Mouse (Mus musculus) macrophage (primary cell): Measurements from ENCODE around the gene Mrnip. TPM values are rescaled to one million over a fixed set of nuclear protein-coding genes. Genes with fewer than 3 reads are reported as not detected.

Experiments used
- H3K27ac ChIP-seq: fragments of 350-480 bp; formaldehyde crosslinking; 2 replicates; pipeline ENCODE4 v1.9.0; 2021
- H3K36me3 ChIP-seq: fragments of 350-480 bp; formaldehyde crosslinking; 2 replicates; pipeline ENCODE4 v1.9.0; 2021; ENCODE audit errors: inconsistent target
- H3K4me3 ChIP-seq: fragments of 350-480 bp; formaldehyde crosslinking; 2 replicates; pipeline ENCODE4 v1.9.0; 2021; ENCODE audit errors: inconsistent target
- H3K79me2 ChIP-seq: fragments of 350-480 bp; formaldehyde crosslinking; 2 replicates; pipeline ENCODE4 v1.9.0; 2021; ENCODE audit errors: inconsistent target
- WGBS: methylation state at CpG from one replicate; pipeline ENCODE4 v1.1.7; 2026; ENCODE audit warnings: inconsistent platforms; ENCODE audit not compliant: missing documents; 5-methylcytosine and 5-hydroxymethylcytosine counted together
- polyA plus RNA-seq: library from polyadenylated mRNA; stranded (reverse); fragments of 250-400 nt; gene quantifications from 3 replicates; pipeline ENCODE4 v1.2.4, GENCODE M21; 2018; ENCODE audit warnings: inconsistent platforms

Gene Mrnip
- polyA plus RNA-seq, 1 experiment from 2014 or later, result 4.9 TPM

GRCm38 (mm10) chr11:50231411-50231810 is 57.2 kb downstream of the Mrnip start:
- no peak overlapping the region for H3K27ac ChIP-seq
- WGBS, result 43% methylated on average over 8 of the region's 8 CpGs
- peaks cover 42% of the 10 kb centered on the region for H3K36me3 ChIP-seq

GRCm38 (mm10) chr11:50233022-50233421 is 58.8 kb downstream of the Mrnip start:
- H3K36me3 ChIP-seq, result peaks cover 42% of the 10 kb centered on the region
- no peak overlapping the region for H3K27ac ChIP-seq
- no peak overlapping the region for H3K4me3 ChIP-seq
- peaks cover 28% of the 10 kb centered on the region for H3K79me2 ChIP-seq
- 63% methylated on average over 9 of the region's 13 CpGs for WGBS

More at GRCm38 (mm10) chr11:50231411-50231810, 57.2 kb downstream of the Mrnip start:
- Histone ChIP-seq H3K4me3 (no peak overlapping the region), H3K79me2 (peaks cover 44% of the 10 kb centered on the region)

- peaks cover 18% of the 10 kb centered on the region for H3K79me2 ChIP-seq
- no peak overlapping the region for H3K27ac ChIP-seq
- peaks cover 42% of the 10 kb centered on the region for H3K36me3 ChIP-seq
- WGBS, result 92% methylated on average over 11 of the region's 11 CpGs
- H3K4me3 ChIP-seq, result no peak overlapping the region
Observed at GRCm38 (mm10) chr11:50233993-50234392, 59.7 kb downstream of the Mrnip start.

- H3K27ac ChIP-seq, result no peak overlapping the region
- H3K36me3 ChIP-seq, result peaks cover 42% of the 10 kb centered on the region
- no peak overlapping the region for H3K4me3 ChIP-seq
- 98% methylated on average over 25 of the region's 25 CpGs for WGBS
- H3K79me2 ChIP-seq, result peaks cover 12% of the 10 kb centered on the region
Observed at GRCm38 (mm10) chr11:50234606-50235005, 60.4 kb downstream of the Mrnip start.

GRCm38 (mm10) chr11:50236540-50236936 is 62.3 kb downstream of the Mrnip start:
- Histone ChIP-seq H3K79me2 (no peaks in the 10 kb centered on the region), H3K27ac (0 out of 2 replicates have a peak overlapping the region, but pooled peaks have one; percentile 13)
- WGBS, result under 1% methylated on average over 22 of the region's 27 CpGs

GRCm38 (mm10) chr11:50236937-50237835 is 62.9 kb downstream of the Mrnip start:
- WGBS, result 8% methylated on average over 65 of the region's 66 CpGs
- Histone ChIP-seq H3K36me3 (peaks cover 28% of the 10 kb centered on the region), H3K27ac (peak overlapping the region; percentile 58; the same call in 1 of the 2 replicates), H3K79me2 (no peaks in the 10 kb centered on the region), H3K4me3 (peak overlapping the region; percentile 29)

More at GRCm38 (mm10) chr11:50236540-50236936, 62.3 kb downstream of the Mrnip start:
- Histone ChIP-seq H3K4me3 (peak overlapping the region; percentile 29), H3K36me3 (peaks cover 34% of the 10 kb centered on the region)

- Histone ChIP-seq H3K4me3 (peak within 1 kb of the TSS; percentile 29), H3K79me2 (no peaks in the 10 kb centered on the region), H3K36me3 (peaks cover 17% of the 10 kb centered on the region), H3K27ac (peak within 1 kb of the TSS; percentile 58)
- WGBS, result 5% methylated on average over 10 of the region's 10 CpGs
Observed at GRCm38 (mm10) chr11:50238324-50238723, 64.1 kb downstream of the Mrnip start, which contains the start of gene Ltc4s. Gene Ltc4s (minus strand): TSS chr11:50238616.

- no peaks in the 10 kb centered on the region for H3K79me2 ChIP-seq
- H3K4me3 ChIP-seq, result no peak overlapping the region
- H3K27ac ChIP-seq, result peak overlapping the region; percentile 58
- 60% methylated on average over 9 of the region's 9 CpGs for WGBS
- H3K36me3 ChIP-seq, result peaks cover 9% of the 10 kb centered on the region
Observed at GRCm38 (mm10) chr11:50238821-50239791, 64.9 kb downstream of the Mrnip start.

- WGBS, result 34% methylated on average over 7 of the region's 7 CpGs
- no peaks in the 10 kb centered on the region for H3K36me3 ChIP-seq
- H3K4me3 ChIP-seq, result no peak overlapping the region
- H3K27ac ChIP-seq, result peak overlapping the region; percentile 58
- no peaks in the 10 kb centered on the region for H3K79me2 ChIP-seq
Observed at GRCm38 (mm10) chr11:50240235-50240911, 66.1 kb downstream of the Mrnip start.

GRCm38 (mm10) chr11:50243926-50244325 is 69.7 kb downstream of the Mrnip start:
- peak overlapping the region; percentile 62 for H3K27ac ChIP-seq
- H3K36me3 ChIP-seq, result no peaks in the 10 kb centered on the region
- 18% methylated on average over 6 of the region's 6 CpGs for WGBS
- H3K4me3 ChIP-seq, result no peak overlapping the region
- H3K79me2 ChIP-seq, result no peaks in the 10 kb centered on the region

- H3K27ac ChIP-seq, result peak overlapping the region; percentile 62; the same call in 1 of the 2 replicates
- 86% methylated on average over 4 of the region's 5 CpGs for WGBS
- H3K4me3 ChIP-seq, result no peak overlapping the region
- no peaks in the 10 kb centered on the region for H3K79me2 ChIP-seq
- H3K36me3 ChIP-seq, result no peaks in the 10 kb centered on the region
Observed at GRCm38 (mm10) chr11:50245269-50245668, 71.0 kb downstream of the Mrnip start.

GRCm38 (mm10) chr11:50248473-50249171 is 74.4 kb downstream of the Mrnip start:
- H3K27ac ChIP-seq, result no peak overlapping the region
- 91% methylated on average over 7 of the region's 7 CpGs for WGBS
- H3K4me3 ChIP-seq, result no peak overlapping the region
- H3K79me2 ChIP-seq, result no peaks in the 10 kb centered on the region
- no peaks in the 10 kb centered on the region for H3K36me3 ChIP-seq
